Mouse (Mus musculus) hindbrain, embryonic 11.5 days (tissue): ENCODE measurements around the gene Rapgef2. TPM values are rescaled to one million over a fixed set of nuclear protein-coding genes. Genes with fewer than 3 reads are reported as not detected.
A peak's percentile ranks its signal among the peaks of the same experiment; 100 is the strongest.

Source experiments
- ATAC-seq: fragments of 200-750 bp; cut with Nextera tagmentation; 2 replicates; pipeline ENCODE4 v1.8.0; 2017; ENCODE audit warnings: mild to moderate bottlenecking, moderate TSS enrichment, moderate library complexity; ENCODE audit not compliant: low FRiP score
- DNase-seq: peaks from one replicate; pipeline ENCODE4 v3.0.0-alpha.2; 2015; ENCODE audit warnings: low spot score
- H3K27ac ChIP-seq: fragments of 300-500 bp; sonication (generic); 2 replicates; pipeline ENCODE4 v1.5.1; 2014; ENCODE audit warnings: mild to moderate bottlenecking, low read depth, low read length
- H3K27me3 ChIP-seq: fragments of 300-500 bp; sonication (generic); 2 replicates; pipeline ENCODE4 v1.6.1; 2014; ENCODE audit warnings: mild to moderate bottlenecking, low read length, moderate library complexity, mixed read lengths; ENCODE audit not compliant: control insufficient read depth, insufficient read depth
- H3K36me3 ChIP-seq: fragments of 300-500 bp; sonication (generic); 2 replicates; pipeline ENCODE4 v1.6.1; 2014; ENCODE audit warnings: mild to moderate bottlenecking, low read length, moderate library complexity, mixed read lengths; ENCODE audit not compliant: control insufficient read depth, insufficient read depth
- H3K4me1 ChIP-seq: fragments of 300-500 bp; sonication (generic); replicated peaks from 2 replicates; pipeline ENCODE4 v1.6.1; 2014; ENCODE audit warnings: low read length, mixed read lengths; ENCODE audit not compliant: control insufficient read depth, insufficient read depth
- H3K4me2 ChIP-seq: fragments of 300-500 bp; sonication (generic); replicated peaks from 2 replicates; pipeline ENCODE4 v1.6.1; 2014; ENCODE audit warnings: mild to moderate bottlenecking, low read depth, low read length
- H3K4me3 ChIP-seq: fragments of 300-500 bp; sonication (generic); 2 replicates; pipeline ENCODE4 v1.5.1; 2014; ENCODE audit warnings: low read depth, low read length
- H3K9ac ChIP-seq: fragments of 300-500 bp; sonication (generic); 2 replicates; pipeline ENCODE4 v1.6.1; 2014; ENCODE audit warnings: low read depth, low read length
- H3K9me3 ChIP-seq: fragments of 300-500 bp; sonication (generic); 2 replicates; pipeline ENCODE4 v1.6.1; 2016; ENCODE audit warnings: low read length; ENCODE audit not compliant: control insufficient read depth
- WGBS: fragments of 180-500 bp; shearing (Covaris S2); extraction: QIAGEN DNeasy Blood & Tissue Kit; methylation state at CpG from one replicate; pipeline ENCODE4 v1.1.7; 2014; 5-methylcytosine and 5-hydroxymethylcytosine counted together
- polyA plus RNA-seq: library from polyadenylated mRNA; unstranded; fragments of >200 nt; fragmentation: Nextera tagmentation; extraction: Ambion mirVana; gene quantifications from 2 replicates; pipeline ENCODE4 v1.2.1, GENCODE M21; 2014

The Rapgef2 gene
- polyA plus RNA-seq, 1 experiment from 2014 or later: 8.1 TPM

- DNase-seq (no peak), ATAC-seq (no peak)
- H3K9me3 ChIP-seq: no peaks in the 10 kb centered on the region
- WGBS: 69% methylated on average over 3 of the region's 3 CpGs
- no peak overlapping the region for H3K9ac ChIP-seq
- H3K27me3 ChIP-seq: no peaks in the 10 kb centered on the region
- H3K4me3 ChIP-seq: no peak overlapping the region
- H3K27ac ChIP-seq: no peak overlapping the region
- H3K36me3 ChIP-seq: no peaks in the 10 kb centered on the region
- no peaks in the 10 kb centered on the region for H3K4me1 ChIP-seq
- no peak overlapping the region for H3K4me2 ChIP-seq
These were observed 207.2 kb downstream of the Rapgef2 start for GRCm38 (mm10) chr3:79079076-79079475.

- Histone ChIP-seq H3K27me3 (no peaks in the 10 kb centered on the region), H3K9ac (no peak overlapping the region), H3K9me3 (no peaks in the 10 kb centered on the region), H3K36me3 (no peaks in the 10 kb centered on the region), H3K4me1 (no peaks in the 10 kb centered on the region), H3K4me2 (no peak overlapping the region), H3K4me3 (no peak overlapping the region), H3K27ac (no peak overlapping the region)
- ATAC-seq (no peak), DNase-seq (no peak)
- WGBS: 78% methylated on average over 3 of the region's 3 CpGs
These were observed 211.3 kb downstream of the Rapgef2 start for GRCm38 (mm10) chr3:79074970-79075369.

GRCm38 (mm10) chr3:79073541-79074244 is 212.6 kb downstream of the Rapgef2 start:
- no peaks in the 10 kb centered on the region for H3K4me1 ChIP-seq
- no peak overlapping the region for H3K27ac ChIP-seq
- H3K9ac ChIP-seq: no peak overlapping the region
- H3K27me3 ChIP-seq: no peaks in the 10 kb centered on the region
- H3K36me3 ChIP-seq: 0 out of 2 replicates have a peak, but pooled peaks cover 3% of the 10 kb centered on the region
- ATAC-seq (no peak), DNase-seq (no peak)
- H3K4me3 ChIP-seq: no peak overlapping the region
- no peak overlapping the region for H3K4me2 ChIP-seq
- 87% methylated on average over 13 of the region's 13 CpGs for WGBS
- H3K9me3 ChIP-seq: no peaks in the 10 kb centered on the region

- Histone ChIP-seq H3K9ac (no peak overlapping the region), H3K9me3 (no peaks in the 10 kb centered on the region), H3K4me3 (no peak overlapping the region), H3K4me2 (no peak overlapping the region), H3K4me1 (no peaks in the 10 kb centered on the region), H3K36me3 (peaks cover 6% of the 10 kb centered on the region; the same call in 1 of the 2 replicates), H3K27ac (no peak overlapping the region), H3K27me3 (no peaks in the 10 kb centered on the region)
- 67% methylated on average over 5 of the region's 7 CpGs for WGBS
- no peak for ATAC-seq
- DNase-seq: peak; percentile 19
These were observed 214.8 kb downstream of the Rapgef2 start for GRCm38 (mm10) chr3:79071561-79071960.

GRCm38 (mm10) chr3:79069891-79070290 is 216.4 kb downstream of the Rapgef2 start:
- H3K4me3 ChIP-seq: no peak overlapping the region
- 95% methylated on average over 10 of the region's 10 CpGs for WGBS
- no peak overlapping the region for H3K9ac ChIP-seq
- no peaks in the 10 kb centered on the region for H3K4me1 ChIP-seq
- DNase-seq: no peak
- no peaks in the 10 kb centered on the region for H3K27me3 ChIP-seq
- no peak overlapping the region for H3K27ac ChIP-seq
- no peaks in the 10 kb centered on the region for H3K9me3 ChIP-seq
- H3K36me3 ChIP-seq: peaks cover 9% of the 10 kb centered on the region; the same call in 1 of the 2 replicates
- no peak for ATAC-seq
- H3K4me2 ChIP-seq: no peak overlapping the region

GRCm38 (mm10) chr3:79068976-79069375 is 217.3 kb downstream of the Rapgef2 start:
- Histone ChIP-seq H3K4me1 (no peaks in the 10 kb centered on the region), H3K36me3 (peaks cover 9% of the 10 kb centered on the region; the same call in 1 of the 2 replicates), H3K9ac (no peak overlapping the region), H3K27ac (no peak overlapping the region), H3K4me2 (no peak overlapping the region), H3K27me3 (no peaks in the 10 kb centered on the region), H3K9me3 (no peaks in the 10 kb centered on the region), H3K4me3 (no peak overlapping the region)
- DNase-seq (no peak), ATAC-seq (no peak)
- 91% methylated on average over 11 of the region's 11 CpGs for WGBS

- Histone ChIP-seq H3K4me1 (no peaks in the 10 kb centered on the region), H3K27ac (no peak overlapping the region), H3K36me3 (peaks cover 9% of the 10 kb centered on the region; the same call in 1 of the 2 replicates), H3K4me3 (no peak overlapping the region), H3K27me3 (no peaks in the 10 kb centered on the region), H3K9me3 (no peaks in the 10 kb centered on the region), H3K4me2 (no peak overlapping the region), H3K9ac (no peak overlapping the region)
- DNase-seq (no peak), ATAC-seq (no peak)
- WGBS: 87% methylated on average over 28 of the region's 28 CpGs
These were observed 219.8 kb downstream of the Rapgef2 start for GRCm38 (mm10) chr3:79066455-79067055.

- Histone ChIP-seq H3K4me3 (no peak overlapping the region), H3K9me3 (no peaks in the 10 kb centered on the region), H3K4me1 (no peaks in the 10 kb centered on the region), H3K9ac (no peak overlapping the region), H3K4me2 (no peak overlapping the region), H3K36me3 (peaks cover 9% of the 10 kb centered on the region; the same call in 1 of the 2 replicates), H3K27me3 (no peaks in the 10 kb centered on the region), H3K27ac (no peak overlapping the region)
- 93% methylated on average over 10 of the region's 10 CpGs for WGBS
- ATAC-seq (no peak), DNase-seq (no peak)
These were observed 222.2 kb downstream of the Rapgef2 start for GRCm38 (mm10) chr3:79064096-79064495.

- Histone ChIP-seq H3K4me1 (no peaks in the 10 kb centered on the region), H3K9ac (no peak overlapping the region), H3K9me3 (no peaks in the 10 kb centered on the region), H3K27ac (no peak overlapping the region), H3K4me3 (no peak overlapping the region), H3K36me3 (peaks cover 2% of the 10 kb centered on the region; the same call in 1 of the 2 replicates), H3K4me2 (no peak overlapping the region), H3K27me3 (no peaks in the 10 kb centered on the region)
- WGBS: 89% methylated on average over 6 of the region's 6 CpGs
- ATAC-seq: no peak
- DNase-seq: no peak
These were observed 224.9 kb downstream of the Rapgef2 start for GRCm38 (mm10) chr3:79061426-79061825.
